Mouse (Mus musculus) small intestine, adult 2 months (tissue): ENCODE results near the gene Znfx1.

Experiments
- CTCF ChIP-seq: fragments of 200-500 bp; IDR thresholded peaks from 2 replicates; pipeline ENCODE4 v1.5.1; 2012; ENCODE audit warnings: low read depth, mild to moderate bottlenecking, control low read depth, inconsistent platforms, low read length, moderate library complexity, mixed read lengths; ENCODE audit not compliant: insufficient replicate concordance, insufficient read length; ENCODE audit errors: extremely low read depth
- POLR2A ChIP-seq: fragments of 200-500 bp; IDR thresholded peaks from 2 replicates; pipeline ENCODE4 v1.6.1; 2012; ENCODE audit warnings: low read depth, mild to moderate bottlenecking, control low read depth, inconsistent platforms, low read length, moderate library complexity

- TF ChIP-seq CTCF = no peak
- no peak; the same call in 1 of the 2 replicates for TF ChIP-seq POLR2A
Measured at GRCm38 (mm10) chr2:167064601-167065295, 1.9 kb upstream of the Znfx1 start.
